Mouse (Mus musculus): ENCODE data around the gene Pbx2. TPM values are rescaled to one million over a fixed set of nuclear protein-coding genes. Genes with fewer than 3 reads are reported as not detected.
"Not testable (repeated sequence)": the region's sequence is repeated elsewhere in the genome, so short reads cannot be mapped to it uniquely, and the experiment has no call there.

Pbx2 gene
- 10 to 100 TPM in 3 of 4 experiments, 1 to 10 TPM in 1; 9.1 to 15.4 (median 13.8) TPM for total RNA-seq (2022)

DNA sequence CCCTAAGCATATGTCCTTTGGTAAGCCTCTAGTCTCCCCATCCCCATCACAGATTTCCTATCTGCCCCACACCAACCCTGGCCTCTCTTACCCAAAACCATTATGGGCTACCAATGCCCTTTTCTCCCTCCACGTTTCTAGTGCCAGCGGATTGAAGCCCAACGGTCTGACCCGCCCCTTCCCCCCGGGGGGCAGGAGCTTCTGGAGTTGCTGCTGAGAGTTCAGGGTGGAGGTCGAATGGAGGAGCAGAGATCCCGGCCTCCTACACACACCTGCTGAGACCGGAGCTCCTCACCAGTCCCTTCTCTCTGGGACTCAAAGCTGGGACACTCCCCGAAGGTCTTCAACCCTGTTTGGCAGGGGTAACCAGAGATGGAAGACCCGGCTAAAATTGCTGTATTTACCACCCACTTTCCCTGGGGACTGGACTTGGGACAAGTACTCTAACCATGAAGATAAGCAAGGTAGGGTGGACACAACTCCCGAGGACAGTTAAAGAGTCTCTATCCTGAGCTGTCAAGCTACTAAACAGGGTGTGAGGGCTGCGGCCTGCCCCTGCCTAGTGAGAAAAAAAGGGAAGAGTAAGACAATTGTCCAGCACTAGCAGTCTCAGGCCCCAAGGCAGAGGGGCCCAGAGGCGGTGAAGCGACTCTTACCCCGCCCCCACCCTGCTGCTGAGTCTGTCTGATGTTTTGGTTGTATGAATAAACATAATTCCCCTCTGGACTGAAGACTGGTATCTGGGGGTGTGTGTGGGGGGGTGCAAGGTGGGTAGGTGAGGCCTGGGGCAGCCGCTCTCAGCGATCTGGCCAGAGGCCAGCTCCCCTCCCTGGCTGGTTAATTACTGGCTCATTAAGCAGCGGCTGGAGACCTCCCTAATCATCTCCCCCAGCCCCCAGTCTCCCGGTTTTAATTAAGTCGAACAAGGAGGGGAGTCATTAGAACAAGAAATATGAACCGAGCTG lies at the start of gene Pbx2:
TSS of gene Pbx2 (plus strand) at position 238 of the 965 bp plus-strand sequence.
- DNase-seq (ENCODE audit: low spot score in 2 of 2), result no peak

DNA sequence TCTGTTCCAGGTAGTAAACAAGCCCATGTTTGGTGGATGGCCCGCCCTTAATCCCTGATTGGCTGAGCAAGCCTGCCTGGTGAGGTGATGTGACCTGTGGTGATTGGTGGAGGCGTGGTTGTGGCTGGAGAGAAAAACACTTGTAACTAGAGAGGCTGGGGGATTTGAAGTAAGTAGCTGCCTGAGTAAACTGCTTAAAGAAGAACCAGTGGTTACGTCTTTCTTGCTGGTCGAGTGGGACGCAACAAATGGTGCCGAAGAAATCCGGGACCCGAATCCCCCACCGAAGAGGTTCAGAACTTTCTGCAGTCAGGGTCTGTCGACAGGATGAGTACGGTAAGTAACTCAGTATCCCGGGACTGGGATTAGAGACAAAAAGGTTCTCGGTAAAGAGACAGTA lies 47.5 kb upstream of the Pbx2 start:
- DNase-seq (ENCODE audit: low spot score in 2 of 2), result not testable (repeated sequence)

DNA sequence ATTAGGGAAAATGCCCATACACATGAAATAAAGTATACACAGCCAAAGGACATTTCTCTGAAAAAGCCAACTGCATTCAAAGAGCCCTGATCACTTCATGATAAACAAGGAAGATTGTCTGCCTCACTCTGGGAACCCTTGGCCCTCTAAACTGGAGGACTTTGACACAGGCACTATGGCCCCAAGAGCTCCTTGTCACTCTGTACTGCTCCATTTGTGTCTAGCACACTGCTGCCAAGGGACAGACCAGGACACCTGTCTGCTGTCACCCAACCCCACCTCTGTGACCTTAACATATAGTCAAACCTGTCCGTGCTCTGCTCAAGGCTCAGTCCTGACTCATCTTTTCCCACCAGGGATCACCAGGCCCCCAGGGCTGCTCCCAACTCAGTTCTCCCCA lies 44.3 kb upstream of the Pbx2 start:
- DNase-seq (ENCODE audit: low spot score in 2 of 2), result no peak

DNA sequence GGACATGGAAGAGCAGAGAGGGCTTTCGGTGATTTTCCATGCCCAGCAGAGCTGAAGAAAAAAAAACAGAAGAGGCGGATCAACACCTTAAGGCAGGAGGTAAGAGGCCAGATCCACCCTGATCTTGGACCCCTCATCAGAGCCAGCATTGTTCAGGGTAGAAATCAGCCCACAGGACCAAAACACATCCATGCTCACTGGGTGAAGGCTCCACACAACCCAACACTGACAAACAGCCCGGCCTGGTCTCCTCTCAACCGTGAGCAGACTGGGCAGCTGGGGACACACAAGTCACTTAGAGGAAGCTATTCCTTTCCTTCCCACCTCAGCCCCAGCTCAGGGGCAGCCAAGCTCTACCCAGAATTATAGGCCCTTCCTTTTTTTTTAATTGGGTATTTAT lies 43.5 kb upstream of the Pbx2 start:
- DNase-seq (ENCODE audit: low spot score in 2 of 2), result no peak

DNA sequence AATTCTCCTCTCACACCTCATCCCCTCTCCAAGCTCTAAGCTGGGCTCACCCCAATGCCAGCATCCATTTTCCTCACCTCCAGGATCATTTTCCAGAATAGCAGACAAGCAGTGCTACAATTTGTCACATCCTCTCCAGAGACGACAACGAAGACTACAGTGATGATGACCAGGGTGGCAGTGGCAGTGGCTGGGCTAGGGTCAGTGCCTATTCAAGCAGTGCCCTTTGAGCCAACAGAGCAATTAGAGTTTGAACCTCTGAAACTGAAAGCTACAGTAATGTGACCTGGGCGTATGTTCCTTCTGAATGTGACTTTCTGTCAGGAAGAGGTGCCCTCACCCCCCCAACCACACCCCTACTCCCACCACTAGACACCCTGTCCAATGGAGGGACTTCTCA lies 41.9 kb upstream of the Pbx2 start:
- DNase-seq (ENCODE audit: low spot score in 2 of 2), result no peak

DNA sequence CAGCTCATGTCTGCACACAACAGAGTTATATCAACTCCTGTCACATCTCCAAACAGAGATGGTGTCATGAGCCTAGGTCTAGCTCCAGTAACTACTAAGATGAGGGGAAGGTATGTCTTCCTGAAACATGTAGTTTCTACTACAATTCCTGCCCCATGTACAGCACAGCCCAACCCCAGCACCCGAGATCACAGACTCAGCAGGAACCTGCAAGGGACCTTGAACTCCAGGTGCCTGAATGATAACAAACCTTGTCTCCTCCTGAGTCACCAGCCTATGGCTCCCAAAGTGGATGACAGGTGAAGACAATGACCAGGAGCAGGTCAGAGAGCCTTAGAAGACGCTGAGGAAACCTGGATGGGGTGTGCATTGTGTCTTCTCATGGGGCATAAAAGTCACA lies 41.2 kb upstream of the Pbx2 start:
- no peak for DNase-seq (ENCODE audit: low spot score in 2 of 2)

DNA sequence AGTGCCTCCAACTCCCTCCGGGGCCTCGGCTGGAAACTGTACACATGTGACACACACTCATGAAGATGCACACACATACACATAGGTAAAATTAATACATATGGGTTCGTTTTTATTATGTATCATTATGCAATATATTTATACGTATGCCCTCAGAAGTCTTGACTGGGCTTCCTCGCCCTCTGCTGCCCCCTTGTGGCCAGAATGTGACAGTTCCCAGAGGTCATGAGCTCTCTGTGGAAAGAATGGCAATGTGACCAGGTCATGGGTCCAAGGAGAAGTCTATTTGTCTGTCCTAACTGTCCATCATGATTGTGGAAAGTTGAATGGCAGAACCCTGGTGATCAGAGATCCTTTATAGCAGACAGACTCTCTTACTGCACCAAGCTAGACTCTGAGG lies 35.6 kb upstream of the Pbx2 start:
- DNase-seq (ENCODE audit: low spot score in 2 of 2), result peak; percentile 52 to 56

DNA sequence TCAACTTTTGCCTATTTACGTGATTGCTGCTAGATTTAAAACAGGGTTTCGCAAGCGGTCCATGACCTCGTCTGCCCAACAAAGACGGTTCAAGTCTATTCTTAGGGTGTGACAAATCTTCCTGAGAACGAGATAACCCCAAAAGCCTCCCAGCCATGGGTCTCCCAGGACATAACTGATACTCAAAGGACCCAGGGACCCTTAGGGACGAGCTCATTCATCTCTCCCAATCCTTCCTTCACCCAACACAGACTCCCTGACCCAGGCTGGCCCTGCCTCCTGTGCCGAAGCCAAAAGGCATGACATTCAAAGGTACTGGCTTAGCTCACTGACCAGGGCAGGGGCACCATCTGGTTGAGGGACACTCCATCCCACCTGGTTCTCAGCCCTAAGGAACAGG lies 34.7 kb upstream of the Pbx2 start:
- DNase-seq (ENCODE audit: low spot score in 2 of 2), result no peak

DNA sequence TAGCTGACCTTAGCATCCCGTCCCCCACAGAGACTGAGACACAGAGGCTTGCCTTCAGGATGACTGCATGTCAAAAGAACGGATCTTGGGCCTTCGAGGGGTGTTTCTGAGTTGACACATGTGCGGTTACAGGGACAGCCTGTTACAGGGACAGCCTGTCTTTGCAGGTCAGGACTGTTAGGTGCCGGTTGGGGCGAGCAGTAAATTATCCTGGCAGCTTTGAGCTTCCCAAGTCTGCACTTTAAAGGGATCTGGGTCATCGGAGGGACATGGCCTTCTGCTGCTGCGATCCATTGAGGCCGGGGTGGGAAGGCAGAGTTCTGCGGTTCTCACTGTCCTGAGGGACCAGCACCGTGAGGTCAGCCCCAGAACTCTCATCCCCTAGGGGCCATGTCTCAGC lies 33.7 kb upstream of the Pbx2 start:
- DNase-seq (ENCODE audit: low spot score in 2 of 2), result no peak

DNA sequence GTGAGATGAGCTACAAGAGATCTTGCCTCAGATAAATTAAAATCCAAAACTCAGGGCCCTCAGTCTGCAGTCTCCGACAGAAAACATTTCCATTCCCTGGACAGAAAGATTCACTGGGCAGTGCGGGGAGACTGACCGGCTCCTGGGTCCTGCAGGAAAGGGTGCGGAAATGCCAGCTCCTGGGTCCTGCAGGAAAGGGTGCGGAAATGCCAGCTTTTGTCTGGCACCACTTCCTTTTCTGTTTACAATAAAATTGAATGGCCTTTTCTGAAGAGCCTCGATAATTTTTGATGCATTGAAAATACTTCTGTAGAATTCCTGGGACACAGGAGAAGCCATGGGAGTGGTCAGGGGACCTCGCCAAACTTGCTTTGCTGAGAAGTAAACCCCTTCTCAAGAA lies 31.9 kb upstream of the Pbx2 start:
- DNase-seq (ENCODE audit: low spot score in 2 of 2), result no peak

DNA sequence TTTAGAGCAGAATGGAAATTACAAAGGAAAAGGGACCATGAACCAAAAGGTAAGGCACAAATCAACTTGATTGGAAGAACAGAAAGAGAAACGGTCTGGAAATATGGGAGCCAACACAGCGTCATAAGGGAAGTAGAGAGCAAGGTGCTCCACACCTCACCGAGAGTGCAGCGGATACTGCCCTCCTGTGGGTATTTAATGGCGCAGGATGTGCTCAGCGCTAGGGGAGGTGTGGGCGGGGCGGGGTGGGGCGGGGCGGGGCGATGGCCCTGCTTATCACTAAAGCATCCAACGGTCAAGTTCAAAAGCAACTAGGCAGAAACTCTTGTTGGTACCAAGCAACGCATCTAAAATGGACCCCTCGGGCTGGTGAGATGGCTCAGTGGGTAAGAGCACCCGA lies 31.2 kb upstream of the Pbx2 start:
- DNase-seq (ENCODE audit: low spot score in 2 of 2), result no peak

DNA sequence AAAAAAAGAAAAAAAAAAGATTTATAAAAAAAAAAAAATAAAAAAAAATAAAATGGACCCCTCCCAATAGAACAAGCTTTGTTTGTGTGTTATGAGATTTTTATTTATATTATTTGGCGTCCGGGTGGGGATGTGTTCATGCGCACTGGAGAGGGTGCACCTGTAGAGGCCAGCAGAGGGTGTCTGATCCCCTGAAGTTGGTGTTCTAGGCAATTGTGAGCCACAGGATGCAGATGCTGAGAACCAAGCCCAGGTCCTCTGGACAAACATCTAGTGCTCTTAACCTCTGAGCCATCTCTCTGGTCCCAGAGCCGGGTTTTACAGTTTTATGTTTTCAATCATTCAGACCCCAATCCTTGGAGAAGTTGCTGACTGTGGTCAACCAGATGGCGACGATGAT lies 30.6 kb upstream of the Pbx2 start:
- no peak for DNase-seq (ENCODE audit: low spot score in 2 of 2)

DNA sequence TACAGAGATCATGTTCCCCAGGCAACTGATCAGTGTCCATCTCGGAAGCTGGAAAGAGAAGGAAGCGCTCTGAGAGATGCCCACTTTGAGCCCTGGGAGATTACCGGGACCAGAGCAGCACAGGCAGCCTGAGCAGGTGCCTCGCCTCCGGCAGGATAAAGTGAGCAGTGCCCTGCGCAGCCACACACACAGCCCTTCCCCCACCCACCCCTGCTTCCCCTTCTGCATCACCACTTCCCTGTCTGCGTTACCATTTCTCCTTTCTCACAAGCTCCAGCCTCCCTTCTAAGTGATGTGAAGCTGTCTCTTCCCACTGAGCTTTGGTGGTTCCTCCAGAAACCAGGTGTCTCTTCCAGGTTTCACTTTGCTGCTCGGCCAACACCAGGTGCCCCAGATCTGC lies 29.9 kb upstream of the Pbx2 start:
- no peak for DNase-seq (ENCODE audit: low spot score in 2 of 2)

DNA sequence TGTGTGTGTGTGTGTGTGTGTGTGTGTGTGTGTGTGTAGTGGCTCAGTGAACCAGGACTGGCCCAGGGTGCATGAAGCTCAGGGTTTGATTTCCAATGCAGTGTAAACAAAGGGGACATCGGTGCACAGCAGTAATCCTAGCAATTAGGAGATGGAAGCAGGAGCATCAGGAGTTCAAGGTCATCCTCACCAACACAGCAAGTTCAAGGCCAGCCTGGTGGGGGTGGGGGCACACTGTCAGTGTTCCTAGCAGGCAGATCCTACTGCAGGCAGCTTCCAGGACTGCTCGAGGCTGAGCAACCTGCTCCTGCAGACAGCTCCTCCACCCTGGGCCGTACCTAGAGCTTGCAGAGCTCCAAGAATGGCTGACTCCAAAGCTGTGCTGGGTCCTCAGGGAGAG lies 28.5 kb upstream of the Pbx2 start:
- no peak for DNase-seq (ENCODE audit: low spot score in 2 of 2)

DNA sequence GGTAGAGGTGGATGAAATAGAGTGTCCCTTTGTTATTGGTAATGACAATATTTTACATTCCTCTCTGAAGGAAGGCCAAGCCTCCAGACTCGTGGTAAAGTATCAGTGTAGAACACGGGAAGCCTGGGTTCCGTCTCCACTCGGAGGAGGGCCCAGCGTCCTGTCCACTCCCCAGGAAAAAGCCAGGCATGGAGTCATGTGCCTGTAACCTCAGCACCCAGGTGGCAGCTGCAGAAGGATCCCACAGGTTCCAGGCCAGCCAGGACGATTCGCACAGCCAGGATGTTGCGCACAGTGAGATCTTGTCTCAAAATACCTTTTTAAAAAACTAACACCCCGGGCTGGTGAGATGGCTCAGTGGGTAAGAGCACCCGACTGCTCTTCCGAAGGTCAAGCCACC lies 27.7 kb upstream of the Pbx2 start:
- no peak for DNase-seq (ENCODE audit: low spot score in 2 of 2)

DNA sequence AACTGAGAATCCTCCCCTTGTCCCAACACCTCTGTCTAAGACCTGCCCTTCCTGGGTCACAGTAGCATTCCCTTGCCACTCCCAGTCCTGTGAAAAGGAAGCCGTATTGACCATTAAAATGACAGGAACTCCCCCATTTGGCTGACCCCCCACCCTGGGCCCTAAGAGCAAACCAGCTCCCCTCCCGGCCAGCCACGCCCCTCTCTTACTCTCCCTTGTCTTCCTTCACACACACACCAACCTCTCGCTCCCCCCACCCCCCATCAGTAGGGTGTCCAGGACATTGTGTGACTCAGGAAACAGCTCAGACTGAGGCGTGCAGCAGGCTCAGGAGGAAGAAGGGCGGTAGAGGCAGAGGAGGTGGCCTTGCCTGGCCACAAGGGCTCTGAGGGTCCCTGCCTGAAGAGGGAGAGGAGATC lies 27.1 kb upstream of the Pbx2 start, which contains the start of gene Notch4:
TSS of gene Notch4 (plus strand) at position 266 of the 419 bp plus-strand sequence.
- DNase-seq (ENCODE audit: low spot score in 2 of 2), result no peak

DNA sequence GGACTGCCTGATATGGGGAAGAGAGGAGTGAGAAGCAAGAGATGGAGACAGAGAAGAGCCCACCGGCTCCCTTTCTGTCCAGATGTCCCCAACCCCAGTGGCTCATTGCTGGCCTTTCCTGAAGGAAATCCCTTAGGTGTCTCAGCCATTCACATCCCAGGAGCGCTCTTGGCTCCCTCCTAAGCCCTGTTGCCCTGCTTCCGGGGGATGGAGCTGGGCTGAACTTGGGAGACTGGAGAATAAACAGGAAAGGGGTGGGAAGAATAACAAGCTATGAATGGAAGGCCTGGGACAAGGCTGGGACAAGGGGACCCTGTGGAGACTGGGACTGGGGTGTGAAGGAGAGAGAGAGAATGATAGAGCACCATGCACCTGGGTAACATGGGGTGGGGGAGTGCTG lies 26.3 kb upstream of the Pbx2 start:
- DNase-seq (ENCODE audit: low spot score in 2 of 2), result no peak

DNA sequence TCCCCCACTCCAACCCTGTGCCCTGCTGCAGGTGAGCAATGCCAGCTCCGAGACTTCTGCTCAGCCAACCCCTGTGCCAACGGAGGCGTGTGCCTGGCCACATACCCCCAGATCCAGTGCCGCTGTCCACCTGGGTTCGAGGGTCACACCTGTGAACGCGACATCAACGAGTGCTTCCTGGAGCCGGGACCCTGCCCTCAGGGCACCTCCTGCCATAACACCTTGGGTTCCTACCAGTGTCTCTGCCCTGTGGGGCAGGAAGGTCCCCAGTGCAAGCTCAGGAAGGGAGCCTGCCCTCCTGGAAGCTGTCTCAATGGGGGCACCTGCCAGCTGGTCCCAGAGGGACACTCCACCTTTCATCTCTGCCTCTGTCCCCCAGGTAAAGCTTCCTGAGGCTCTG lies 23.8 kb upstream of the Pbx2 start:
- DNase-seq (ENCODE audit: low spot score in 2 of 2), result no peak

DNA sequence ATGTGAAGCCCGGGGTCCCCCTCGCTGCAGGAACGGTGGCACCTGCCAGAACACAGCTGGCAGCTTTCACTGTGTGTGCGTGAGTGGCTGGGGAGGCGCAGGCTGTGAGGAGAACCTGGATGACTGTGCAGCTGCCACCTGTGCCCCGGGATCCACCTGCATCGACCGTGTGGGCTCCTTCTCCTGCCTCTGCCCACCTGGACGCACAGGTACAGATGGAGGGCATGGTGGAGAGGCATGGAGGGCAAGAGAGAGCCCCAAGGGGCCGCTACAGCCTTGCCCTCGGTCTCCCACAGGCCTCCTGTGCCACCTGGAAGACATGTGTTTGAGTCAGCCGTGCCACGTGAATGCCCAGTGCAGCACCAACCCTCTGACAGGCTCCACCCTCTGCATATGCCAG lies 22.6 kb upstream of the Pbx2 start:
- no peak for DNase-seq (ENCODE audit: low spot score in 2 of 2)

DNA sequence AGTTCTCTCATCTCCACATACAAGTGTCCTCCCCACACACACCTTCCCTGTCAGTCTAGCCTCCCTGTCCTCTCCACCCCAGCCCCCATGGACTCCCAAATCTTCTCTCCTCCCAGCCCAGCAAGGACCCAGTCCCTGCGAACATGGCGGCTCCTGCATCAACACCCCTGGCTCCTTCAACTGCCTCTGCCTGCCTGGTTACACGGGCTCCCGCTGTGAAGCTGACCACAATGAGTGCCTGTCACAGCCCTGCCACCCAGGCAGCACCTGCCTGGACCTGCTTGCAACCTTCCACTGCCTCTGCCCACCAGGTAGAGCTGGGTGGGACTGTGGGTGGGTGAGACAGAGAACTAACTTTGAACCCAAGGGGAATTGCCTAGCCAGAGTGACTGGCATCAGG lies 21.1 kb upstream of the Pbx2 start:
- DNase-seq (ENCODE audit: low spot score in 2 of 2), result no peak

DNA sequence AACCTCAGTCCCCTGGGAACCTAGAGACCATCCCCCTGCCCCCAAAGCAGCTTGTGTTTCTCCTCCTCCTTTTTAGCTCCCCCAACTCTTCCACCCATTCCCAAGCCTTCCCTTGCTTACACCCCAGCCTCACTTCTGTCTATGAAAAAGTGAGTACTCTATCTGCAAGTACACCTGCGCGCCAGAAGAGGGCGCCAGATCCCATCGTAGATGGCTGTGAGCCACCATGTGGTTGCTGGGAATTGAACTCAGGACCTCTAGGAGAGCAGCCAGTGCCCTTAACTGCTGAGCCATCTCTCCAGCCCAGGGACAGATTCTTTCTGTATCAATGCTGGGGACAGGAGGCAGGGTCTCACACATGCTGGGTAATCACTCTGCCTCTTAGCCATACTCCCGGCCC lies 19.2 kb upstream of the Pbx2 start:
- DNase-seq (ENCODE audit: low spot score in 2 of 2), result no peak

DNA sequence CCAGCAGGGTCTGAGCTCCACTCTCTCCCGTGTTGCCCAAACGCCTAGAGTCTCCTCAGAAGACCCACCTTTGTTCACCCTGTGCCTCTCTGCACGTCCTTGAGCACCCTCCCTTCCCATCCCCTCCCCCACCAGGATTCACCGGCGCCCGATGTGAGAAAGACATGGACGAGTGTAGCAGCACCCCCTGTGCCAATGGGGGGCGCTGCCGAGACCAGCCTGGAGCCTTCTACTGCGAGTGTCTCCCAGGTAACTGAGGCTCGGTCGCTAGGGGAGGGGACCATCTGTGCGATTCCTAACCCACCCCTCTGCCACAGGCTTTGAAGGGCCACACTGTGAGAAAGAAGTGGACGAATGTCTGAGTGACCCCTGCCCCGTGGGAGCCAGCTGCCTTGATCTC lies 18.7 kb upstream of the Pbx2 start:
- no peak for DNase-seq (ENCODE audit: low spot score in 2 of 2)

DNA sequence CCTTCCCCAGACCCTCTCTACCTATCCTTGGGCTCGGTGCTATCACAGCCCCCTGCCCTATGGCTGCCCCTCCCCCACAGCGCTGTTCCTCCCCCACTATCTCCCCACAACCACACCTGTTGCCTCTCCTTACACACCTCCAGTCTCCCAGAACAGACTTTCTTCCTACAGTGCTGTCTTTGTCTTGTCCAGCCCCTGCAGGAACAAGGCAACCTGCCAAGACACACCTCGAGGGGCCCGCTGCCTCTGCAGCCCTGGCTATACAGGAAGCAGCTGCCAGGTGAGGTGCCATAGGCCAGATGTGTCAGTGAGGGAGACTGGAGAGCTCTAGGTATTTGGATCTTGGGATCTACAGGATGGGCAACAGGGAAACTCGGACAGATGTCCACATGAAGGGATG lies 14.5 kb upstream of the Pbx2 start:
- DNase-seq (ENCODE audit: low spot score in 2 of 2), result no peak

All from gastrocnemius, adult 8-10 months (tissue).